Mouse (Mus musculus) megakaryocyte-erythroid progenitor cell, adult 5-6 weeks (primary cell): ENCODE results near the gene Clca1. TPM values are rescaled to one million over a fixed set of nuclear protein-coding genes. Genes with fewer than 3 reads are reported as not detected.
"Not testable (repeated sequence)": the region's sequence is repeated elsewhere in the genome, so short reads cannot be mapped to it uniquely, and the experiment has no call there.

Experiments
- ATAC-seq: replicated peaks from 2 replicates; pipeline ENCODE4 v1.8.0; 2016; ENCODE audit warnings: mild to moderate bottlenecking, inconsistent platforms; ENCODE audit not compliant: severe bottlenecking, poor library complexity, low FRiP score, low TSS enrichment
- total RNA-seq, 2 experiments: library from RNA; stranded (forward) in 1 of 2; stranded (reverse) in 1 of 2; fragments of 200-1000, 215-1000 nt in 1 of 2; fragments of >200 nt in 1 of 2; fragmentation: Nextera tagmentation in 1 of 2; gene quantifications; 2 replicates each; pipeline ENCODE4 v1.2.3; 2014 to 2017

Clca1 gene
- total RNA-seq (2014; fragmentation: Nextera tagmentation) (not detected in 2 replicates), total RNA-seq (2017) (not detected in 2 replicates)

GRCm38 (mm10) chr3:145032676-145033075 is at the start of gene Clca1:
TSS of gene Clca1 (minus strand) at chr3:145032776.
- no peak for ATAC-seq

GRCm38 (mm10) chr3:145080904-145081303 is 48.3 kb upstream of the Clca1 start:
- no peak for ATAC-seq

GRCm38 (mm10) chr3:145078405-145078804 is 45.8 kb upstream of the Clca1 start:
- no peak for ATAC-seq

GRCm38 (mm10) chr3:145072339-145072738 is 39.8 kb upstream of the Clca1 start:
- no peak for ATAC-seq

- no peak for ATAC-seq
Measured at GRCm38 (mm10) chr3:145068964-145069363, 36.4 kb upstream of the Clca1 start.

GRCm38 (mm10) chr3:145055138-145055537 is 22.6 kb upstream of the Clca1 start:
- ATAC-seq: not testable (repeated sequence)

- ATAC-seq: peak; percentile 98
Measured at GRCm38 (mm10) chr3:145049820-145050219, 17.2 kb upstream of the Clca1 start.

- ATAC-seq: peak; percentile 59; the same call in 1 of the 2 replicates
Measured at GRCm38 (mm10) chr3:145038813-145039212, 6.2 kb upstream of the Clca1 start.

GRCm38 (mm10) chr3:145028036-145028435 is 4.5 kb downstream of the Clca1 start:
- ATAC-seq: no peak

GRCm38 (mm10) chr3:145026750-145027149 is 5.8 kb downstream of the Clca1 start:
- ATAC-seq: peak; percentile 78

- no peak for ATAC-seq
Measured at GRCm38 (mm10) chr3:145017807-145018206, 14.8 kb downstream of the Clca1 start.

GRCm38 (mm10) chr3:145004422-145004821 is 28.2 kb downstream of the Clca1 start:
- ATAC-seq: peak; percentile 69

GRCm38 (mm10) chr3:145000912-145001311 is 31.7 kb downstream of the Clca1 start:
- ATAC-seq: no peak

GRCm38 (mm10) chr3:144993055-144993454 is 39.5 kb downstream of the Clca1 start:
- no peak for ATAC-seq

- ATAC-seq: no peak
Measured at GRCm38 (mm10) chr3:144992618-144993017, 40.0 kb downstream of the Clca1 start.

GRCm38 (mm10) chr3:144985890-144986289 is 46.7 kb downstream of the Clca1 start:
- no peak for ATAC-seq

- ATAC-seq: no peak
Measured at GRCm38 (mm10) chr3:144980551-144980950, 52.0 kb downstream of the Clca1 start.

GRCm38 (mm10) chr3:144977631-144978030 is 54.9 kb downstream of the Clca1 start:
- no peak for ATAC-seq

GRCm38 (mm10) chr3:144976091-144976490 is 56.5 kb downstream of the Clca1 start:
- ATAC-seq: no peak

GRCm38 (mm10) chr3:144974945-144975344 is 57.6 kb downstream of the Clca1 start, which contains the start of gene Clca4a:
TSS of gene Clca4a (minus strand) at chr3:144975045.
- ATAC-seq: no peak

- ATAC-seq: no peak
Measured at GRCm38 (mm10) chr3:144971553-144972270, 60.9 kb downstream of the Clca1 start.
